Mouse (Mus musculus): ENCODE measurements around the gene Oscp1.

DNA sequence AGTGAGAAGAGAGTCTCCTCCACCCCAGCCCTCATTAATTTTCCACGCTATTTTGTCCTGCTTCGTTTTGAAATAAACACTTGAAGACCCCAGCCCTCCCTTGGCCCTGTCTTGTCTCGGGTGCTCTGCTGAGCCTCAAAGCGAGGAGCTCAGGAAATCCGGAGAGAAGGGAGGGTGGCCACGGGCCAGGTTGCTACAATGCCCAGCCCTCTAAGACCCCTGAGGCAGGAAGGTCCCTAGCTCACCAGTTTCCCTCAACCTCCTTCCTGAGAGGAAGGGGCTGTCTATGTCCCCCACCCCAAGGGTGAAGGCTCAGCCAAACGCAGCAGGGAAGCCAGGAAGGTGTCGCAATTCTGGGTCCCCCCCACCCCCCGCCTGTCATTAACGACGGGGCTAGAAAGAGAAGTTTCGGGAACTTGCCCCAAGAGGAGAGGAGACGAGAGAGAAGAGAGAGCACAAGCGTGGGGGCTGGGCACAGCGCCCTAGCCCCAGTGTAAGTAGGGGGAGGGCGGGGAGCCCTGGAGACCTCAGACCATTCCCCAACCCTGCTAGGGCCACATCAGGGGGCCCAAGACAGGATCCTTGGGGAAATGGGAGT, 34.0 kb upstream of the Oscp1 start, which contains the start of gene Csf3r:
- TF ChIP-seq CTCF (IDR thresholded peaks at IDR 0.05; ENCODE audit: extremely low read depth, insufficient read length, insufficient replicate concordance, low read depth, low read length) (no peak), POLR2A (IDR thresholded peaks at IDR 0.05; ENCODE audit: low read depth, low read length) (no peak)
